Mouse (Mus musculus): ENCODE results near the gene Dcdc2a. TPM values are rescaled to one million over a fixed set of nuclear protein-coding genes. Genes with fewer than 3 reads are reported as not detected.

Dcdc2a gene
- polyA plus RNA-seq, 1 experiment, result not detected

- no peak for TF ChIP-seq TAL1 (IDR thresholded peaks at IDR 0.05; ENCODE audit: low read length)
- no peak for TF ChIP-seq GATA1 (IDR thresholded peaks at IDR 0.05; ENCODE audit: low read length)
- no peaks in the 10 kb centered on the region for H3K27me3 ChIP-seq (ENCODE audit: control insufficient read depth)
- no peaks in the 10 kb centered on the region for H3K9me3 ChIP-seq (ENCODE audit: control insufficient read depth, low read length)
- H3K4me3 ChIP-seq (replicated peaks), result no peak overlapping the region
- H3K36me3 ChIP-seq (ENCODE audit: control insufficient read depth), result no peaks in the 10 kb centered on the region
- H3K4me1 ChIP-seq (ENCODE audit: control insufficient read depth), result no peaks in the 10 kb centered on the region; the same call in none of the 2 replicates
Observed at GRCm38 (mm10) chr13:25027114-25027425, 28.7 kb upstream of the Dcdc2a start.

- H3K36me3 ChIP-seq (ENCODE audit: control insufficient read depth), result no peaks in the 10 kb centered on the region
- no peaks in the 10 kb centered on the region for H3K27me3 ChIP-seq (ENCODE audit: control insufficient read depth)
- no peak overlapping the region for H3K4me3 ChIP-seq (replicated peaks)
- H3K9me3 ChIP-seq (ENCODE audit: control insufficient read depth, low read length), result no peaks in the 10 kb centered on the region
- no peaks in the 10 kb centered on the region for H3K4me1 ChIP-seq (ENCODE audit: control insufficient read depth)
- TF ChIP-seq GATA1 (IDR thresholded peaks at IDR 0.05; ENCODE audit: low read length) (no peak), TAL1 (IDR thresholded peaks at IDR 0.05; ENCODE audit: low read length) (no peak)
Observed at GRCm38 (mm10) chr13:25039488-25039887, 16.3 kb upstream of the Dcdc2a start.

DNA sequence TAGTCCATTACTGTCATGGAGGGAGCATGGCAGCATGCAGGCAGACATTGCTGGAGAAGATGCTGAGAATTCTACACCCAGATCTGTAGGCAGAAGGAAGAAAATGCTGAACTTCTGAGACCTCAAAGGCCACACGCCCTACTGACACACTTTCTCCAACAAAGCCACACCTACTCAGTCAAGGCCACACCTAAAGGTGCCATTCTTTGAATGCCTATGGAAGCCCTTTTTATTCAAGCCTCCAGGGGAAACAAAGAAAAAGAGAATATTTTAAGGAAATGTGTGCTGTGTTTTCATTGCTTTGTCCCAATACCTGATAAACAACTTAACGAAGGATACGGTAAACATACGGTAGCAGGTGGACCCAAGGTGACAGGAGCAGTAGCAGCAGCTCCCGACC, 3.1 kb upstream of the Dcdc2a start:
- Histone ChIP-seq H3K4me1 (ENCODE audit: control insufficient read depth) (no peaks in the 10 kb centered on the region), H3K36me3 (ENCODE audit: control insufficient read depth) (no peaks in the 10 kb centered on the region), H3K9me3 (ENCODE audit: control insufficient read depth, low read length) (peaks cover 5% of the 10 kb centered on the region), H3K27me3 (ENCODE audit: control insufficient read depth) (peaks cover 42% of the 10 kb centered on the region), H3K4me3 (replicated peaks) (no peak overlapping the region)
- no peak for TF ChIP-seq GATA1 (IDR thresholded peaks at IDR 0.05; ENCODE audit: low read length)
- TF ChIP-seq TAL1 (IDR thresholded peaks at IDR 0.05; ENCODE audit: low read length), result no peak

DNA sequence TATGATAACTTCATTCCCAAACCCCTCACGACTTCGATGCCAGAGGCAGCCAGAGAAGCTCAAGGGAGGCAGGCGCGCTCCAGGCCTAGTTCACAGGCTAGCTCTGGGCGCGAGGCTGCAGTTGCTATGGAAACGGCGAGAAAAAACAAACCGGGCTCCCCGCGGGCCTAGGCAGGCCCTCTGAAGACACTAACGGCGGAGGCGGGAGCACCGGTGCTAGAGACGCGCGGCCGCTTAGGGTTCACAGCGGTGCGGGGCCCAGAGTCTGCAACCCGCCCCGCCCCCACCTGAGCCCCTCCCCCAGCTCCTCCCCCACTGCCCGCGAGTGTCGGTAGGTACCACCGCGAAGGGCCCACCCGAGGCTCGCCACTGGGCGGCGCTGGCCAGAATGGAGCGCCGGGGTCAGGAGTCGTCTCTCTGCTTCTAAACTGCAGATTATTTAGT, 671 bp upstream of the Dcdc2a start:
- no peak overlapping the region for H3K4me3 ChIP-seq (replicated peaks)
- H3K4me1 ChIP-seq (ENCODE audit: control insufficient read depth), result no peaks in the 10 kb centered on the region
- peaks cover 3% of the 10 kb centered on the region for H3K9me3 ChIP-seq (ENCODE audit: control insufficient read depth, low read length)
- peaks cover 42% of the 10 kb centered on the region for H3K27me3 ChIP-seq (ENCODE audit: control insufficient read depth)
- TF ChIP-seq TAL1 (IDR thresholded peaks at IDR 0.05; ENCODE audit: low read length) (no peak), GATA1 (IDR thresholded peaks at IDR 0.05; ENCODE audit: low read length) (no peak)
- H3K36me3 ChIP-seq (ENCODE audit: control insufficient read depth), result no peaks in the 10 kb centered on the region

DNA sequence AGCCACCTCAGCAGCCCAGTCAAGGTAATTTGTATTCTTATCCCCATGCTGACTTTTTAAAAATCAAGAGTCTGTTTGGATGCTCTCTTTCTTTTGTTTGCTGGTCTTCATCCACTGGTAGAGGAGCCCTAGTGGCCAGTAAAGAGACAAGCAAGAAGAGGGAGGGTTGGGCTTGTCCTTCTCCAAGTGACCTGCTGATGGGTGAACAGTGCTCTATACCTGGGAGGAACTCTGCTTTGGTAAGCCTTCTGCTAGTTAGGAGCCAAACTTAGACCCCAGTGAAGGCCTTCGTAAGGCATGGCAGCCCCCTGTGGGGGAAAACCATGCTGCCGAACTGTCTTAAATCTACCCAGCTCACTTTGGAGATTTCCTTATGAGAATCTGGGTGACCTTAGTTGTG, 10.9 kb downstream of the Dcdc2a start:
- Histone ChIP-seq H3K9me3 (ENCODE audit: control insufficient read depth, low read length) (no peaks in the 10 kb centered on the region), H3K27me3 (ENCODE audit: control insufficient read depth) (no peaks in the 10 kb centered on the region), H3K36me3 (ENCODE audit: control insufficient read depth) (no peaks in the 10 kb centered on the region), H3K4me3 (replicated peaks) (no peak overlapping the region), H3K4me1 (ENCODE audit: control insufficient read depth) (no peaks in the 10 kb centered on the region)
- TF ChIP-seq TAL1 (IDR thresholded peaks at IDR 0.05; ENCODE audit: low read length) (no peak), GATA1 (IDR thresholded peaks at IDR 0.05; ENCODE audit: low read length) (no peak)

DNA sequence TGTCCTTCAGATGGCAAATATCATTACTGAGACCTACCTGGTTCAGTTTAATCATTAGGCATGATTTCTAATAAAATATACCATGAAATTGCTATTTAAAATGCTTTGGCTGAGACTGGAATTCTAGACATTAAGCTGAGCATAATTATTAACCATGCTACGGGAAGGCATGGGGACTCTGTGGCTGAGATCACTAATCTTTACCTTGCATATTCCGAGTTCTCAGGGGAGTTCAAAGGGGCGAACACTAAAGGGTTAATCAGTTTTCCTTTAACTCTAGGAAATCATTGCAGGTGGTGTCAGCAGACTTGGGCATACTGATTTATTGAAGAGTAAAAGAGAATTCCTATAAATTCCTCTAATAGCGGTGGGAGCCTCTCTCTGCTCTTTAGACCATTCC, 11.4 kb downstream of the Dcdc2a start:
- Histone ChIP-seq H3K36me3 (ENCODE audit: control insufficient read depth) (no peaks in the 10 kb centered on the region), H3K27me3 (ENCODE audit: control insufficient read depth) (no peaks in the 10 kb centered on the region), H3K4me1 (ENCODE audit: control insufficient read depth) (no peaks in the 10 kb centered on the region), H3K9me3 (ENCODE audit: control insufficient read depth, low read length) (no peaks in the 10 kb centered on the region), H3K4me3 (replicated peaks) (no peak overlapping the region)
- TF ChIP-seq TAL1 (IDR thresholded peaks at IDR 0.05; ENCODE audit: low read length), result no peak
- TF ChIP-seq GATA1 (IDR thresholded peaks at IDR 0.05; ENCODE audit: low read length), result no peak

- Histone ChIP-seq H3K9me3 (ENCODE audit: control insufficient read depth, low read length) (no peaks in the 10 kb centered on the region), H3K4me3 (replicated peaks) (no peak overlapping the region), H3K4me1 (ENCODE audit: control insufficient read depth) (no peaks in the 10 kb centered on the region), H3K36me3 (ENCODE audit: control insufficient read depth) (no peaks in the 10 kb centered on the region), H3K27me3 (ENCODE audit: control insufficient read depth) (no peaks in the 10 kb centered on the region)
- TF ChIP-seq GATA1 (IDR thresholded peaks at IDR 0.05; ENCODE audit: low read length) (no peak), TAL1 (IDR thresholded peaks at IDR 0.05; ENCODE audit: low read length) (no peak)
Observed at GRCm38 (mm10) chr13:25069765-25070164, 14.0 kb downstream of the Dcdc2a start.

DNA sequence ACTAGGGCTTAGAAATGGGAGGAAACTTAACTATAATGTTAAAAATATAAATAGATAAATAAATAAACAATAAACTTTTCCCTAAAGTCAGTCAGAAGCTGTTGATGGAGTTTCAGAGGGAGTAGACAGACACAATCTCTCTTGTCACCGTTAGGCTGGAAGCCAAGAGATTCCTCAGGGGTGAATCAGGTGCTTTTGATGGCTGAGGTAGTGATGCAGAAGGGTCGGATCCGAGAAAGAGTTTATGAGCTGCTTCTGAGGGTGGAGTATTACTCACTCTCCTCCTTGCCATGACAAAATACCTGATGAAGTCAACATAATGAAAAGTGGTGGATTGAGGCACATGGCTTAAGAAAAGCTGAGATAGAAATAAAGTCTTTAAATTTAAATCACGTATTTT, 15.0 kb downstream of the Dcdc2a start:
- Histone ChIP-seq H3K4me3 (replicated peaks) (no peak overlapping the region), H3K9me3 (ENCODE audit: control insufficient read depth, low read length) (no peaks in the 10 kb centered on the region), H3K27me3 (ENCODE audit: control insufficient read depth) (no peaks in the 10 kb centered on the region), H3K36me3 (ENCODE audit: control insufficient read depth) (no peaks in the 10 kb centered on the region), H3K4me1 (ENCODE audit: control insufficient read depth) (no peaks in the 10 kb centered on the region)
- TF ChIP-seq GATA1 (IDR thresholded peaks at IDR 0.05; ENCODE audit: low read length) (no peak), TAL1 (IDR thresholded peaks at IDR 0.05; ENCODE audit: low read length) (no peak)

GRCm38 (mm10) chr13:25077262-25077661, 21.5 kb downstream of the Dcdc2a start:
- Histone ChIP-seq H3K27me3 (ENCODE audit: control insufficient read depth) (no peaks in the 10 kb centered on the region), H3K9me3 (ENCODE audit: control insufficient read depth, low read length) (no peaks in the 10 kb centered on the region), H3K36me3 (ENCODE audit: control insufficient read depth) (no peaks in the 10 kb centered on the region), H3K4me3 (replicated peaks) (no peak overlapping the region), H3K4me1 (ENCODE audit: control insufficient read depth) (no peaks in the 10 kb centered on the region)
- TF ChIP-seq GATA1 (IDR thresholded peaks at IDR 0.05; ENCODE audit: low read length) (no peak), TAL1 (IDR thresholded peaks at IDR 0.05; ENCODE audit: low read length) (no peak)

GRCm38 (mm10) chr13:25083144-25083572, 27.4 kb downstream of the Dcdc2a start:
- no peaks in the 10 kb centered on the region for H3K9me3 ChIP-seq (ENCODE audit: control insufficient read depth, low read length)
- no peak overlapping the region for H3K4me3 ChIP-seq (replicated peaks)
- no peak for TF ChIP-seq TAL1 (IDR thresholded peaks at IDR 0.05; ENCODE audit: low read length)
- no peak for TF ChIP-seq GATA1 (IDR thresholded peaks at IDR 0.05; ENCODE audit: low read length)
- H3K4me1 ChIP-seq (ENCODE audit: control insufficient read depth), result no peaks in the 10 kb centered on the region
- H3K36me3 ChIP-seq (ENCODE audit: control insufficient read depth), result no peaks in the 10 kb centered on the region
- H3K27me3 ChIP-seq (ENCODE audit: control insufficient read depth), result no peaks in the 10 kb centered on the region

Measured in erythroblast, embryonic 14.5 days (primary cell).